Mouse (Mus musculus) layer of hippocampus, adult 2 months (tissue): Measurements from ENCODE around the gene Actrt2. TPM values are rescaled to one million over a fixed set of nuclear protein-coding genes. Genes with fewer than 3 reads are reported as not detected.

Source experiments
- DNase-seq, 2 experiments: peaks; one replicate each; pipeline ENCODE4 v3.0.0; 2022; ENCODE audit warnings: low spot score in 2 of 2
- H3K27ac ChIP-seq: fragments of 200-600 bp; 2 replicates; pipeline ENCODE4 v1.8.1; 2022
- H3K4me3 ChIP-seq: fragments of 200-600 bp; 2 replicates; pipeline ENCODE4 v1.8.1; 2022; ENCODE audit warnings: mild to moderate bottlenecking
- CTCF ChIP-seq: fragments of 200-600 bp; conservative IDR thresholded peaks from 2 replicates; pipeline ENCODE4 v1.8.1; 2022; ENCODE audit warnings: antibody characterized with exemption, mild to moderate bottlenecking, moderate library complexity
- total RNA-seq, 2 experiments: library from RNA; stranded (reverse); gene quantifications; 2 replicates each; pipeline ENCODE4 v1.2.3; 2021

Gene Actrt2
- total RNA-seq, 2 experiments from 2014 or later, result not detected

DNA sequence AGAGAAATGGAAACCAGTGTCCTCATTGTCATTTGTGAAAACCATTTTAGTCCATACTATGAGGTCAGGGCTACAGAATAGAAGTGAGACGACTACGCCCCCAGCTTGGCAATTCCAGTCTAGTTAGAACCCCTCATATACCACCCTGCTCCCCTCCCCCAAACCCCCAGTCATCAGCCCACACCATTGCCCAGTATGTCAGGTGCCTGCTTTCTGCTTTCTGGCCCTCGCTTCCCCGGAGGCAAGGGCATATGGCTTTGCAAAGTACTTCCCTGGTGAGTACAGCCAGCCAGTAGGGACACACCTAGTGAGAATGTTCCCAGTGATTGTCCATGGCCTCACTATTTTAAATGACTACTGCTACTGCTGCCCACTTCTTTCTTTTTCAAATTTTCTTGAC is 6.3 kb upstream of the Actrt2 start:
- no peak overlapping the region for H3K4me3 ChIP-seq
- no peak overlapping the region for H3K27ac ChIP-seq
- TF ChIP-seq CTCF, result no peak
- DNase-seq, result no peak

DNA sequence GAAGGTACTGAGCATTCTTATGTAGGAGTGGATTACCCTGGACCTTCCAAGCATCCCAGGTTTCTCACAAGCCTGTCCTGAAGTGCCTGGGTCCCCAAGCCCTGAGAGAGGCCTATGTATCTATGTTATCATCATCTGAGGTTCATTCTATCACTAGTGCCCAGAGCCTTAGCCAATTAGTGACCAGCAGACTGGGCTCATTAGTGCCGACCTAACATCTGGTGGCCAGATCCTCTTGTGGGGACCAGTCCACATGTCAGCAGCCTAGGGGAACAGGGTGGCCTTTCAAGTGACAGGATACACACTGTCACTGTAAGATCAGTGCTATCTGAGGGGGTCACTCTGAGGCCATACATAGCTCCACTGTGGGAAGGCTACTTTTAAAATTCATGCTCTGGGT is 4.4 kb upstream of the Actrt2 start:
- DNase-seq, result no peak
- H3K27ac ChIP-seq, result no peak overlapping the region
- no peak overlapping the region for H3K4me3 ChIP-seq
- no peak for TF ChIP-seq CTCF

DNA sequence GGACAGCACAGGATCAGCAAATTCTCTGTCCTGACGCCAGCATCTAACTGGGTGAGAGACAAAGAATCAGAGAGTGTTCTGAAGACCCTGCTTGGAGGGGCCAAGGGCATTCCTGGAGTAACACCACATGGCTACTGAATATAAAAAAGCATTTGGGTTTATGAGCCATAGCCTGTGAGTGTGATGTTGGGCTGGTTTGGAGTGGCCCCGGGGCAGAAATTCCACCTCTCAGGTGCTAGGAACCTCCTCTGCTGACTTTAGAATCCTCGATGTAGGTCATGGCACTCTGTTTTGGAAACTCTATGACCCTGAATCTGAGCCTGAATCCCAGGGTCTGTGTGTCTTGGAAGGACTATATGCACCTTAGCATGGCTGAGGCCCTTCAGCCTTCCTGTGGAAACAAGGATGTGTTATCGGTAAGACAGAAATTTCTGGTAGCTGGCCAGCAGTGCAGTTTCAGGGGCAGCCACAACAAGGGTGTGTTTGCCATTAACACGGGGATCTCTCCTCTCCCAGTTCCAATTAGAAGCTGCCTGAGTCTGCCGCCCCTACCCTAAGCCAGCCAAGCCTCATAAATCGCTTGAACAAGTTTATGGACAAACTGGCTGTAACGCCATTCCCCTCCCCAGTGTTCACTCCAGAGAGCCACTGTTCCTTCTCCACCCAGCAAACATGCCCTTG is 3.7 kb upstream of the Actrt2 start:
- no peak for DNase-seq
- no peak overlapping the region for H3K4me3 ChIP-seq
- no peak overlapping the region for H3K27ac ChIP-seq
- no peak for TF ChIP-seq CTCF

DNA sequence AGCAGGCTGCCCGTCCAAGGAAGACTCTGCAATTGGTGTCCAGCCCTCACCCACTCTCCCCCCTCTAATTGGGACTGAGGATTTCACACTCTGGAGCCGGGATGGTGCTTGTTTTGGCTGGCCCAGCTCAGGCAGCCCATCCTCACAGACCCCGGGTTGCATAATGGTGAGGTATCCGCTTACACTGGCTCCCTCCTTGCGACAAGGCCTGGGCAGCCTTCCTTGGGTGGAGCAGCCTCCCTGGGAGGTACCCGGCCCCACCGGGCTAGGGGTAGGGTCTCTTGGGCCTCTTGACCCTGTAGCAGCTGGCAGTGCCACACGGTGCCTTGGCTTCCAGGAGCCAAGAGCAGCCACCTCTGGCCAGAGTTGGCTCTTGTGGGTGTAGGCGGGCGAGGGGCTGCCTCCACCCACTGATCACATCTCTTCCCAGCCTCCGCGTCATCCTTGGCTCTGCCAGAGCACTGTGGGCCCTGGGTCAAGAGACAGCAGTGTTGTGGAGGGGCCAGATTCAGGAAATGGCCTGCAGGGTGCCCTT is 4.9 kb downstream of the Actrt2 start:
- DNase-seq, result no peak
- no peak for TF ChIP-seq CTCF
- no peak overlapping the region for H3K27ac ChIP-seq

DNA sequence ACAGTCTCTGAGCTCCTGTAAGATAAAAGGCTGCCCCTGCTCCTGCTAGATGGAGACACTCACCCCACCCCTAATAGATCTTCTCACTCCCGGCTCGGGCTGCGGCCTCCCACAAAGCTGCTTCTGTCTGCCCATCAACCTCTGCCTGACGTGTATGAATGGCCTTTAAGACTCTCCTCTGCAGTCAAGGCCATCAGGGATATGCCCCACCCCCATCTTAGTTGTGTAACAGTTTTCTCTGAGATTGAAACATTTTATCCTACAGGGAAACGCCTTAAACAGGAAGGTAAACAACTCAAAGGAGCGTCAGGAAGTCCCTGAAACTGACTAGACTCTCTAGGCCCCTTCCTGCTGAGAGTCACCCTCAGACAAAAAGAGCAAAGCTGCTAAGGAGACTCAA is 6.4 kb downstream of the Actrt2 start:
- Histone ChIP-seq H3K27ac (no peak overlapping the region), H3K4me3 (no peak overlapping the region)
- no peak for TF ChIP-seq CTCF
- no peak for DNase-seq

More for the DNA sequence above, 4.9 kb downstream of the Actrt2 start:
- H3K4me3 ChIP-seq, result no peak overlapping the region

DNA sequence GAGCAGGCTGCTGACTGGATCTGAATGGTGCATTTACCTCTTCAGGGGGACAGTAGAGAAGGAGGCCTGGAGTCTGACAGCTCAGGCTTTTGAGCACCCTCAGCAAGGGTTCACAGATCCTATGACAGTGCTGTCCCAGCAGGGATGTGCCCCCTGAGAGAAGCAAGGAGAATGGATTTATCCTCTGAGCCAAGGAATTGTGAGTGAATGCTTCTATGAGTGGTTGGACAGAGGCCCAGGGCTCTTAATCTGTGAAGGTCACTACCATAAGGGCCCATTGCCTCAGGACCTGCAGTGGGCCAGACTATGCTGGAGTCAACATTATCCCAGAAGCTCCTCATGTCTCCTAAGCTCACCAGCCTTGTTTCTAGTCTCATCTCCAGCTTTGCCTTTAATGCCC is 7.6 kb downstream of the Actrt2 start:
- H3K4me3 ChIP-seq, result no peak overlapping the region
- no peak for TF ChIP-seq CTCF
- DNase-seq, result no peak
- H3K27ac ChIP-seq, result no peak overlapping the region

DNA sequence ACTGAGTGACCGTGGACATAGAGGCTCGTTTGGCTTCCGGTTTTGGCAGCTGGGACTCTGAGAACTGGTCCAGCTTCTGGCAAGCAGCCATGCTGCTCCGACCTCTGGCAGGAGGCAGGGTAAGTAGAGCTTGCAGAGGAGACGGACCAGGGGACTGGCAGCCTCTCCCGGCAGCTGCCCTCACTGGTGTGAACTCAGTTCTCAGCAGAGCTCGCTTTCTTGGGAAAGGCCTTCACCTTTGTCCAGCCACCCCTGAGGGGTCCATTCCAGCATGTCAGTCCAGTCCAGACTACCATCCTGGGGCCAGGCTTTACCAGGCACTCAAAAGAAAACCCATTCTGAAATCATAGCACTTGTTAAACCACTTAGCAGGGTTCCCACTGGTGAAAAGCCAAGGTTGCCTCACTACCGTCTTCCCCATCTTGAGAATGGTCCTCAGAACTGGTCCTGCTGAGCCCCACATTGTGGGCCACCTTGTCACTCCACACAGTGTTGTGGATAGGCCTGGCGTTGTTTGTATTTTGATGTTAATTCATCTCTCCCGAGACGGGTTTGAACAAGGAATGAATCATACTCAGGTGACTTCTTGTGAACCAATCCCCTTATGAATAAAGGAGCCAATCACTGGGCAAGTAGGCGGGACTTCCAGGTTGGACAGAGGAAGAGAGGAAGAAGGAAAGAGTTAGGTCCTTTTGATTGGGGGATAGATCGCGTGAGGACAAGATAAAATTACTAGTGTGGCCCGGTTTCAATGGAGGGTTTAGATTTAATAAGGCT is 12.3 kb downstream of the Actrt2 start:
- DNase-seq, result peak; percentile 64 to 69
- no peak for TF ChIP-seq CTCF
- Histone ChIP-seq H3K4me3 (no peak overlapping the region), H3K27ac (peak overlapping the region; percentile 46; the same call in 1 of the 2 replicates)

DNA sequence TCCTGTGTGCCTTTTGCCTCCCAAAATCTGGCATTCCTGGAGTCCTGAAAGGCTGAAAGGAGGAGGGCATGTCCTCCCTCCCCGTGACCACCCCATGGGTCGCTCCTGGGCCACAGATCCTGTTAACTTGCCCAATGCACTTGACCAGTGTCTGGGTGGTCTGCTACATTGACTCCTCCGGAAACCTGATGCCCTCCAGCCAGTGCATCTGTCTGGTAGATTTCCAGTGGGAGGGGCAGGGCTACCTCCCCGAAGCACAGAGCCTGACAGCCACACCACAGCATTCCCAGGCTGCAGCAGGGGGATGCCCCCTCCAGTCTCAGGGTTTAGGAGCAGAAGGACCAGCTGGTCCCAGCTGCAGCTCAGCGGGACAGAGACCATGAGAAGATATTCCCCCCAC is 15.2 kb downstream of the Actrt2 start:
- no peak overlapping the region for H3K4me3 ChIP-seq
- no peak for DNase-seq
- no peak for TF ChIP-seq CTCF
- no peak overlapping the region for H3K27ac ChIP-seq

DNA sequence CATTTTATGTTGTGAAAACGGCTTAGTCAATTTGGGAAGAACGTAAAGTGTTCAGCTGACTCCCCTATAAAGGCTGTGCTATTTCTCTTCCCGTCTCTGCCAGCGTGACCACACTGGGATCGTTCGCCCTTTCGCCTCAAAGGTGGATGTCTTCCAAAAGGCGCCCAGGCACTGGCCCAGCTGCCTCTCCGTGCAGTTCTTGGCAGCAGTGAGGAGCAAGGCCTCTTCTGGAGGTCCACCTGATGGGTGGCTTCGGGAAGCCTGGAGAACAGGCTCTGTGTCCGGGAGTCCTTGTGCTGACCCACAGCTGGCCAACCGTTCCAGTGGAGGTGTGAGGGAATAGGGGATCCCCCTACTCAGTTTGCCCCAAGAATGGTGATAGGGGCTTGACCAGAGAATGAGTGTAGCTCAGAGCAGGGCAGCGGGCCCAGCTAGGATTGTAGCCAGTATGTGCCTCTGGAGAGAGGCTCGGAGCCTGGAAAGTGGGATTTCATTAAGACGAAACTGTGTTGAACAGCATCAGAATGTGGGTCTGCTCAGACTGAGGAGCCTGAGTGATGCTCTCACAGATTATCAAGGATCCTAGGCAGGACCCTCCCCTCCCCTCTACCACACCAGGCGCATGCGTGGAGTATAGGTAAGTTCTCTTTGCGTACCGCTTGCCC is 18.5 kb downstream of the Actrt2 start:
- TF ChIP-seq CTCF, result no peak
- no peak overlapping the region for H3K4me3 ChIP-seq
- peak; percentile 39 to 47 for DNase-seq
- H3K27ac ChIP-seq, result peak overlapping the region; percentile 68; the same call in 1 of the 2 replicates

DNA sequence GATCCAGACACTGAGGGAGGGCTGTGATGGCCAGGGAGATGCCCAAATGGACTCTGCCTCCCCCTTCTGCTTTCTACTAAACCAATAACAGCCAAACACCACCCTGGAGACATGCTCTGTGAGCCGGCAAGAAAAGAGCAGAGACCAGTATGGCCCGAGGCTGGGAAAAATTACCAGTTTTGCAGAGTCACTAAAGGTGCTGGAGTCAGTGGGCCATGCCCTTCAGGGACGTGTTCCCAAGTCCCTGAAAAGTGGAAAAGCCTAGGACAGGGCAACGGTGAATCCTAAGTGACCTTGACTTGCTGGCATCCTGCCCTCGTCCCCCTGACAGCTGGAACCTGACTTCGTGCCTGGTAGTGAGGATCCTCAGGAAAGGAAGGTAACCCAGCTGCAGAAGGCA is 25.2 kb downstream of the Actrt2 start:
- TF ChIP-seq CTCF, result no peak

DNA sequence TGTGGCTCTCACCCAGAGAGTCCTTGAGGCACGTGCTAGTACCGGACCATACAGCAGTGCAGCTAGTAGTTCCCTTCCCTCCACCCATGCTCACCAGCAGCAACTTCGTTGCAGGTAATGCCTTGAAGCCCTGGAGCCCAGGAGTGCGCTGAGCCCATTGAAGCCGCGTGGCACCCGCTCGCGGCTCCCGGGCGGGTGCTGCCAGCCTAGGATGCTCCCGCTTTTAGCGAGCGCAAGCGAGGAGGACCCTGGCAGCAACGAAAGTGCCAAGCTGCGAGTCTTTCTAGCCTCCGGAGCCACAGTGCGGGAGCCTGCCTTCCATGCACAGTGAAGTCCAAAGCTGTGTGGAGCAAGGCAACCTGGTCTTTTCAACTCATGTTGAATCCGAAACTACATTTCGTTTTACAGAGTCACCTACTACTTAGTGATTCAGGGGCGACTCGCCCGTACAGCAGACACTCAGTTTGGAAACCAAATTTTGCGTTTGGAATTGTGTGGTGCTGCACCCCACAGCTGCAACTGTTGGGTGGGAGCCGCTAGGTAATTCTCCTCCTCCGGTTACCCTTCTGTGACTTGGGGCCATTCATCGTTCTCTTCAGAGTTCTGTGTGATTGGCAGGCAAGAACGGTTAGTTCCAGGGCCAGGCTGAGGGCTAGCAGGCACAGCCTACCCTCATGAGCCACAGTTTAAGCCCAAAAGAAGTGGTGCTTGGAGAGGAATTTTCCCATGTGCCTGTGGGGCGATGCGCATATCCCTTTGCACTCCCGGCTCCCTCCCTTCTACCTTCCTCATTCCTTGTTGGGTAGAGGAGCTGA is 26.2 kb downstream of the Actrt2 start:
- TF ChIP-seq CTCF, result no peak
- no peak for DNase-seq
- peak overlapping the region; percentile 15 for H3K4me3 ChIP-seq
- peak overlapping the region; percentile 79 for H3K27ac ChIP-seq

More for the DNA sequence above, 25.2 kb downstream of the Actrt2 start:
- no peak for DNase-seq
- H3K27ac ChIP-seq, result no peak overlapping the region; the same call in 1 of the 2 replicates
- H3K4me3 ChIP-seq, result no peak overlapping the region
